In genomic region chr5:122927092-122927491, GRCm38 (mm10) we compare ENCODE assay signal across 25 mouse cellular contexts.
DNase-seq lines count a peak whose midpoint lies in the region; ATAC-seq and TF ChIP-seq lines count a peak whose summit lies in the region.
"Had no signal": no experiment of that assay in that cellular context is flagged by ENCODE, and none has a peak within 500 bp of the region (broad histone marks: within the 10 kb centered on the region; RNA-seq: fewer than 3 reads in every experiment).

No protein-coding gene starts in this region.

- H3K4me3 ChIP-seq in heart, adult 2 months: no peak overlapping the region
- no peak overlapping the region for H3K4me3 ChIP-seq in heart, embryonic 10.5 days
- H3K4me3 ChIP-seq in heart, embryonic 15.5 days: no peak overlapping the region
- H3K4me3 ChIP-seq: embryonic facial prominence, embryonic 12.5 days; hindbrain, embryonic 13.5 days; neural tube, embryonic 13.5 days had no signal

- intact Hi-C loops in heart, adult 2 months (cut with DNase I): loop anchor here (5.0 kb wide), 1 partner anchor 120 kb away; the partner anchor contains the start of gene Morn3
- intact Hi-C loops in heart, postnatal 14 days (cut with DNase I): loop anchor here (5.0 kb wide), 2 partner anchors 85 to 120 kb away; partner anchors contain the start of gene Morn3
- intact Hi-C loops in left cerebral cortex, postnatal 14 days (cut with DNase I): loop anchor here (5.0 kb wide), 2 partner anchors 85 to 120 kb away; partner anchors contain the start of gene Morn3

- no peak overlapping the region for H3K4me2 ChIP-seq in heart, embryonic 15.5 days
- H3K4me2 ChIP-seq: embryonic facial prominence, embryonic 12.5 days; hindbrain, embryonic 13.5 days; midbrain, embryonic 11.5 days; neural tube, embryonic 13.5 days had no signal

- H3K79me2 ChIP-seq in heart, adult 2 months (replicated peaks; ENCODE audit: control insufficient read depth, insufficient read depth, low read length): no peaks in the 10 kb centered on the region

- TF ChIP-seq POLR2A in heart, adult 2 months (IDR thresholded peaks at IDR 0.05; ENCODE audit: insufficient read depth, low read depth, low read length): no peak

- no peaks in the 10 kb centered on the region for H3K9me3 ChIP-seq in heart, embryonic 10.5 days
- H3K9me3 ChIP-seq in heart, embryonic 15.5 days (replicated peaks): no peaks in the 10 kb centered on the region
- H3K9me3 ChIP-seq: embryonic facial prominence, embryonic 12.5 days; hindbrain, embryonic 13.5 days; neural tube, embryonic 13.5 days had no signal

- H3K4me1 ChIP-seq in heart, adult 2 months (ENCODE audit: control insufficient read depth, insufficient read depth, low read length): peaks cover 5% of the 10 kb centered on the region
- H3K4me1 ChIP-seq in heart, embryonic 10.5 days: peaks cover 28% of the 10 kb centered on the region
- peaks cover 42% of the 10 kb centered on the region for H3K4me1 ChIP-seq in heart, embryonic 15.5 days (replicated peaks)
- H3K4me1 ChIP-seq: embryonic facial prominence, embryonic 12.5 days; hindbrain, embryonic 13.5 days had no signal

- peak overlapping the region; percentile 12 for H3K27ac ChIP-seq in heart, adult 2 months
- peak overlapping the region; percentile 36; the same call in 1 of the 2 replicates for H3K27ac ChIP-seq in heart, embryonic 10.5 days
- H3K27ac ChIP-seq in heart, embryonic 15.5 days: peak overlapping the region; percentile 69
- H3K27ac ChIP-seq: embryonic facial prominence, embryonic 12.5 days; hindbrain, embryonic 13.5 days; liver, embryonic 14.5 days; neural tube, embryonic 13.5 days had no signal

- H3K27me3 ChIP-seq in heart, adult 2 months (ENCODE audit: control insufficient read depth, insufficient read depth, low read length): no peaks in the 10 kb centered on the region
- no peaks in the 10 kb centered on the region for H3K27me3 ChIP-seq in heart, embryonic 10.5 days (ENCODE audit: insufficient read depth, poor library complexity, severe bottlenecking)
- H3K27me3 ChIP-seq in heart, embryonic 15.5 days: no peaks in the 10 kb centered on the region
- H3K27me3 ChIP-seq: CH12.LX; embryonic facial prominence, embryonic 12.5 days; hindbrain, embryonic 13.5 days; neural tube, embryonic 13.5 days had no signal

- peak; percentile 38; the same call in 1 of the 2 replicates for ATAC-seq in frontal cortex, adult (ENCODE audit: low TSS enrichment)
- peak; percentile 38; the same call in 1 of the 2 replicates for ATAC-seq in heart, embryonic 15.5 days (replicated peaks; ENCODE audit: insufficient number of reproducible peaks, insufficient read depth, low FRiP score, low read depth)
- ATAC-seq: forebrain, embryonic 14.5 days had no signal

- TF ChIP-seq EP300 in heart, adult 2 months (IDR thresholded peaks at IDR 0.05; ENCODE audit: insufficient read depth, low read depth, low read length): no peak

- DNase-seq in frontal cortex, postnatal 25 days (ENCODE audit: low spot score in 2 of 2): no peak
- DNase-seq in heart, adult 2 months: no peak
- DNase-seq in heart, postnatal 14 days: no peak
- DNase-seq in heart, embryonic 10.5 days (ENCODE audit: low spot score): no peak
- no peak for DNase-seq in left cerebral cortex, postnatal 14 days (ENCODE audit: low spot score in 2 of 2)
- DNase-seq in spleen, postnatal 4 days (ENCODE audit: low spot score in 2 of 2): no peak
- DNase-seq: adrenal gland, postnatal 10 days; cerebellum, adult 11 months; cerebellum, adult 9-10 months; embryo, embryonic 11 days; gastrocnemius, postnatal 25 days; kidney, adult 8-10 months; kidney, postnatal 14 days; layer of hippocampus, adult 9-11 months; liver; lung, adult 2 months had no signal

- H3K9ac ChIP-seq in heart, adult 2 months (ENCODE audit: low read depth, low read length): no peak overlapping the region
- no peak overlapping the region for H3K9ac ChIP-seq in heart, embryonic 15.5 days
- H3K9ac ChIP-seq: embryonic facial prominence, embryonic 12.5 days; hindbrain, embryonic 13.5 days; liver, embryonic 14.5 days; neural tube, embryonic 13.5 days had no signal

- WGBS in heart, adult 2 months: 67% methylated on average over 8 of the region's 8 CpGs
- WGBS in heart, embryonic 10.5 days: 68% methylated on average over 8 of the region's 8 CpGs
- 53% methylated on average over 8 of the region's 8 CpGs for WGBS in heart, embryonic 15.5 days

- H3K36me3 ChIP-seq in heart, adult 2 months (ENCODE audit: control insufficient read depth, insufficient read depth, low read length): 0 out of 2 replicates have a peak, but pooled peaks cover 2% of the 10 kb centered on the region
- peaks cover 8% of the 10 kb centered on the region for H3K36me3 ChIP-seq in heart, embryonic 10.5 days
- peaks cover 2% of the 10 kb centered on the region; the same call in 1 of the 2 replicates for H3K36me3 ChIP-seq in heart, embryonic 15.5 days

- TF ChIP-seq CTCF in heart, adult 2 months (IDR thresholded peaks at IDR 0.05): no peak

Comparison
In these comparisons a context has a peak if more than half of its experiments do, and no peak if none do; other contexts are left out.
1. H3K27ac ChIP-seq: peak in every context shown above with its lines; median percentile 69 in heart, embryonic 15.5 days; 36 in heart, embryonic 10.5 days; 12 in heart, adult 2 months.